Mouse (Mus musculus): ENCODE measurements around the gene Lce1m.
A peak's percentile ranks its signal among the peaks of the same experiment; 100 is the strongest.

DNA sequence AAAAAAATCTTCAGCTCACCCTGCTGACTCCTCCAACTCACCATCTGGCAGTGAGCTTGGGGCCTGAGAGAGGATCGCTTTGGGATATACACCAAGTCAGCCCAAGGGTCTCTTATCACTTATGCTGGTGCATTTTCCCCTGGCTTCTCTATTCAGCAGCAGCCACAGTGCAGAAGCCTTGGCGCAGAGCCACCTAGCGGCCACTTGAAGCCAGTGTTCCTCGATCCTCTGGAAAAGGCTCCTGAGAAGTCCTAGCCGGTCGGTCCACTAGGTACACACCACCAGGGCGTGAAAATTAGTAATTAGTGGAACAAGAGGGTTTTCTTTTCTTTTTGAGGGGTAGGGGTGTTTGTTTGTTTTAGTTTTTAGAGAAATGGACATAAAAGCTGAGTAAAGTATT, 20.2 kb downstream of the Lce1m start:
- peak; percentile 47 for TF ChIP-seq CTCF (IDR thresholded peaks at IDR 0.05; ENCODE audit: control insufficient read depth, insufficient read depth, low read length)
- no peak for TF ChIP-seq POLR2A (IDR thresholded peaks at IDR 0.05; ENCODE audit: borderline replicate concordance, control insufficient read depth, low read depth, low read length)
